Mouse (Mus musculus): Measurements from ENCODE around the gene Cdh22.
A peak's percentile ranks its signal among the peaks of the same experiment; 100 is the strongest.

The Cdh22 gene

GRCm38 (mm10) chr2:165080657-165081056, 154.0 kb downstream of the Cdh22 start:
- DNase-seq: no peak

DNA sequence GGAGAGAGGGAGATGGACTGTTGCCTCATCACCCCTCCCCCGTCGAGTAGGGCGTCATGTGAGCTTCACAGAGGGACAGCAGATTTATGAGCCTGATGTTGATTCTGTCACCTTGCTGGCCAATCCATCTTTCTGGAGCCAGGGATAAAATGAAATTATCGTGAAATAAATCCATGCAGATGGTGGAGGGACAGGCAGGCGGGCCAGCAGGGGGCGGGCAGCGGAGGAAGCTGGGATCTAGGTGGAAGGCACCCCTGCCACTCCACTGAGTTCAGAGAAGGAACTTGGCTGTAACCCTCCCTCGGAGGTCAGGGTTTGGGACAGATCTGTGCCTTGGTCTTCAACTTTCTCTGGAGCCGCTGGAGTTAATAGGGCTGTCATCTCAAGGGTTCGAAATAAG, 156.0 kb downstream of the Cdh22 start:
- DNase-seq: peak; percentile 74 to 77

DNA sequence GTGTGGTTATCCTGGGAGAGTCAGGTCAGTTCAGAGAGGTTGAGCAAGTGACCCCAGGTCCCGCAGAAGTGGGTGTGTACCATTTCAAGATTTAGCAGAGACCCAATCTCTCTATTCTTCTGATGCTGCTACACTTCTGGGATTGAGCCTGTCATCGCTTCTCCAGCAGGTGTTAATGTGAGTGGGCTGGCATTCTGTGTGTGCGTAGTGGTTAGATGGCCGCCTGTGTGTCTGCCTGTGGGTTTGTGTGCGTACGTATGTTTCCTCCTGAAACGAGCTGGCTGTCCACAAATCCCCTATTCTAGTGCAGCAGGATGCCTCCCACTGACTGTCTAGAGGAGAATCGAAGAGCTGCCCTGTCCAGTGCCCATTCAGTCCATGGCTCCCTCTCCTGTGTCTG, 156.6 kb downstream of the Cdh22 start:
- DNase-seq: no peak

DNA sequence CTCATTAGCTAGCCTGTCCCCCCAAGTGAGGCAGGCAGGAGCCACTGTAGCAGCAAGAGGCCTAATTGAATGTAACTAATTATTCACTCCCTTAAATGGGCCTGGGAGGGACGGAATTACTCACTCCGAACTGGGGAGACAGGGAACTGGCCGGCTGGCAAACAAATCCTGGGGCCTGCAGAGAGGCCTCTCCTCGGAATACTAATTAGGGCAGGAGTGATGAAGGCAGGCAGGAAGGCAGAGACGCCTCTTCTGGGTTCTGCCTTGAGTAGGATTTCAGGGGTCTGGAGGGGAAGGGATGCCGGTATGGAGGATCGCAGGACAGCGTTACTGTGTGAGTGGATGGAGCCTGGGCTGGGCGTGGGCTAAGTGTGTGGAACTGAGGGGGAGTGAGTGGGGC, 157.6 kb downstream of the Cdh22 start:
- no peak for DNase-seq

- peak; percentile 87 to 88 for DNase-seq
These were observed 159.7 kb downstream of the Cdh22 start for GRCm38 (mm10) chr2:165074937-165075336.

GRCm38 (mm10) chr2:165074081-165074884, 160.4 kb downstream of the Cdh22 start:
- no peak for DNase-seq

- no peak for DNase-seq
These were observed 161.3 kb downstream of the Cdh22 start for GRCm38 (mm10) chr2:165073381-165073781.

GRCm38 (mm10) chr2:165070096-165070816, 164.4 kb downstream of the Cdh22 start:
- peak; percentile 77 to 81 for DNase-seq

DNA sequence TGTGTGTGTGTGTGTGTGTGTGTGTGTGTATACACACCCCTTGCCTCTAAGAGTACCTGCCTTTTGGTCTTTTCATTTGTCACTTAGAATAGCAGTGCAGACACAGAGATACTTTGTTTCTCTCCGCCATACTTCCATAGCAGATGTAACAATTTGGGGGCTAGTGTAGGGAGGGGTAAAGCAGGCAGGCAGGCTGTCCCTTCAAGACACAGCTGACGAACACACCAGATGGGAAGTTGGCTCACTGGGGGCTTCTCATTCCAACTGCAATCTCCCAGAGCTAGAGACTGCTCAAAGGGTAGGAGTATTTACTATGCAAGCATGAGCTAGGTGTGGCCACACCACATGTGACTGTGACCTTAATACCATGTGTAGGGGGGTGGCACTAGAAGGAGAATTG, 165.8 kb downstream of the Cdh22 start:
- DNase-seq: no peak

DNA sequence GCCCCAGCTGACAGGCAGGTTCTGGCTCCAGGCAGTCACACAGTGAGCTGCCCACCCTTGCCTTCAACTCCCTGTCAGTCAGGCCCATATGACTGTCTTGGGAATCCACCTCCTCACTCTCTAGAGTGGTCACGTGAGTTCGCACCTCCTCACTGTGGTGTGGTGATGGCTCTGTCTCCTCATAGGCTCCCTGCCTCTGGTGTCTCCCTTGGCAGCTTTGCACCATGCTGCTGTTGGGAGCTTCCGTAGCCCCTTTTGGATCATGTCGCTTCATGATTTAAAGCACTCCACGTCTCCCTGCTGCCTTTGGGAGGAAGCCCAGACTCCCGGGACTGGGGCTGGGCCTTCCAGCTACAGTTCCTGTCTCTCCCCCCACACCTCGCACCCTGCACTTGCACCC, 170.2 kb downstream of the Cdh22 start:
- DNase-seq: peak; percentile 42 to 51

DNA sequence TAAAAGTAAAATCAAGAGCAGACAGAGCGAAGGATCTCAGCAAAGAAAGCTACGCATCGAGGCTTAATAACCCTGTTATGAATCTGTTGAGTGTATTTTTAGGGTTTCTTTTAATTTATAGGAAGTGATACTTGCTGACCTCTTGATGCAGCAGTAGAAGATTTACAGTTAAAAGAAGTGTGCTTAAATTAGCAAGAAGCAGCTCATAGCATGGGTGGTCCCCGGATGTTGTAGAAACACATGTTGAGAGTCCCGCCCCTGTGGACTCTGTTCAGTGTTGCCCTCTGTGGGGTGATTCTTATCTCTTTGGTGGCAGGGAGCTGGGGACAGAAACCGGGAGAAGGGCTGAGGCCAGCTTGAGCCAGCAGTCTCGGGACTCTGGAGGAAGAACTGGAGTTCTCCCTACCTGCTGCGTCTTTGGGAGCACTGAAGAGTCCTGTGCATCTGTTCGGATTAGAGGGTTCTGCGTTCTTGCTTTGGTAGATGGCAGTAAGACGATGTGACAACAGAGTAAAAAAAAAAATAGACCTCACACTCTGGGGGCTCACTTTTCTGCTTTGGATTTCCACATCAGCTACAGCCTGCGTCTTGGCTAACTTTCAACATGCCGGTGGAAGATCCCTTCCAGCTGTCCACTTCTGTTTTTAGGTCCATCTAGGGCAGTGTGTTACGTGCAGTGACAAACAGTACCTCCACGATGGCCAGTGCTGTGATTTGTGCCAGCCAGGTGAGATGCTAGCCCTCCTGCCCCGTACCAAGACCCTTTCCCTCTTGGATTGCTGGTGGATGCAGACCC, 172.8 kb downstream of the Cdh22 start:
- peak; percentile 62 to 70 for DNase-seq
